Mouse (Mus musculus) embryonic facial prominence, embryonic 12.5 days (tissue): ENCODE data around the gene Ttc32. TPM values are rescaled to one million over a fixed set of nuclear protein-coding genes. Genes with fewer than 3 reads are reported as not detected.
A peak's percentile ranks its signal among the peaks of the same experiment; 100 is the strongest.

Experiments used
- ATAC-seq: fragments of 200-750 bp; cut with Nextera tagmentation; 2 replicates; pipeline ENCODE4 v1.8.0; 2017; ENCODE audit not compliant: insufficient number of reproducible peaks, insufficient read depth, low FRiP score, low TSS enrichment
- H3K27ac ChIP-seq: fragments of 300-500 bp; sonication (generic); 2 replicates; pipeline ENCODE4 v1.5.1; 2016; ENCODE audit warnings: mild to moderate bottlenecking
- H3K27me3 ChIP-seq: fragments of 300-500 bp; sonication (generic); 2 replicates; pipeline ENCODE4 v1.6.1; 2016; ENCODE audit warnings: mild to moderate bottlenecking, moderate library complexity
- H3K36me3 ChIP-seq: fragments of 300-500 bp; sonication (generic); 2 replicates; pipeline ENCODE4 v1.6.1; 2016; ENCODE audit warnings: mild to moderate bottlenecking
- H3K4me1 ChIP-seq: fragments of 300-500 bp; sonication (generic); 2 replicates; pipeline ENCODE4 v1.6.1; 2016
- H3K4me2 ChIP-seq: fragments of 300-500 bp; sonication (generic); replicated peaks from 2 replicates; pipeline ENCODE4 v1.6.1; 2016; ENCODE audit warnings: mild to moderate bottlenecking, moderate library complexity
- H3K4me3 ChIP-seq: fragments of 300-500 bp; sonication (generic); 2 replicates; pipeline ENCODE4 v1.5.1; 2016; ENCODE audit warnings: mild to moderate bottlenecking
- H3K9ac ChIP-seq: fragments of 300-500 bp; sonication (generic); 2 replicates; pipeline ENCODE4 v1.6.1; 2016; ENCODE audit warnings: mild to moderate bottlenecking, moderate library complexity
- H3K9me3 ChIP-seq: fragments of 300-500 bp; sonication (generic); 2 replicates; pipeline ENCODE4 v1.6.1; 2016; ENCODE audit warnings: mild to moderate bottlenecking, moderate library complexity
- WGBS: fragments of 180-500 bp; shearing (Covaris S2); methylation state at CpG from one replicate; pipeline ENCODE4 v1.1.7; 2016; 5-methylcytosine and 5-hydroxymethylcytosine counted together
- polyA plus RNA-seq: library from polyadenylated mRNA; unstranded; fragments of >200 nt; fragmentation: Nextera tagmentation; extraction: Ambion mirVana; gene quantifications from 2 replicates; pipeline ENCODE4 v1.2.1, GENCODE M21; 2016

The Ttc32 gene
- polyA plus RNA-seq, 1 experiment from 2014 or later, result 17.6 TPM

- no peak overlapping the region for H3K9ac ChIP-seq
- no peak overlapping the region for H3K27ac ChIP-seq
- no peaks in the 10 kb centered on the region for H3K27me3 ChIP-seq
- no peak for ATAC-seq
- 83% methylated on average over 4 of the region's 4 CpGs for WGBS
- no peak overlapping the region for H3K4me2 ChIP-seq
- no peaks in the 10 kb centered on the region for H3K9me3 ChIP-seq
- H3K4me3 ChIP-seq, result no peak overlapping the region
- H3K4me1 ChIP-seq, result 0 out of 2 replicates have a peak, but pooled peaks cover 3% of the 10 kb centered on the region
- H3K36me3 ChIP-seq, result no peaks in the 10 kb centered on the region
Measured at GRCm38 (mm10) chr12:9046674-9047073, 16.9 kb downstream of the Ttc32 start.

DNA sequence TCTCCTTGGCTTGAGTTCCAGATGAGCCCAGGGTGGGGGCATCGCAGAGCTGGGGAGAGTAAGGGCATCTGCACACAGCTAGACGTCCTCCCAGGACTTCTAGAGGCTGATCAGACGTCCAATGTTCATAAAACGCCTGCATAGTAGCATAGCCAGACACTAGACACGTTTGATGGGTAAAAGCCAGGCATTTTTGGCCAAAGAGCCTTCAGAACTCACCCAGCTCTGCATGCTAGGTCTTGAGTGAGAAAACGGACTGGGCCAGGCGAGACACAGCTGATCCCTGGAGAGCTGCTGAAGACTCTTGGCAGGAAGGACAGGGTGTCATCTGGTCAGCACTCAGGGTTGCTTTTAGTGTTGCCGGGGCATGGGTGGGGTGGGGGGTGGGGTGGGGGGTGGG, 18.3 kb downstream of the Ttc32 start:
- H3K9ac ChIP-seq, result no peak overlapping the region
- no peak overlapping the region for H3K27ac ChIP-seq
- no peaks in the 10 kb centered on the region for H3K27me3 ChIP-seq
- no peak for ATAC-seq
- H3K36me3 ChIP-seq, result no peaks in the 10 kb centered on the region
- WGBS, result 79% methylated on average over 8 of the region's 8 CpGs
- peaks cover 6% of the 10 kb centered on the region; the same call in 1 of the 2 replicates for H3K4me1 ChIP-seq
- no peaks in the 10 kb centered on the region for H3K9me3 ChIP-seq
- no peak overlapping the region for H3K4me2 ChIP-seq
- no peak overlapping the region for H3K4me3 ChIP-seq

- Histone ChIP-seq H3K27ac (no peak overlapping the region), H3K4me2 (no peak overlapping the region)
Measured at GRCm38 (mm10) chr12:9050824-9051223, 21.0 kb downstream of the Ttc32 start.

DNA sequence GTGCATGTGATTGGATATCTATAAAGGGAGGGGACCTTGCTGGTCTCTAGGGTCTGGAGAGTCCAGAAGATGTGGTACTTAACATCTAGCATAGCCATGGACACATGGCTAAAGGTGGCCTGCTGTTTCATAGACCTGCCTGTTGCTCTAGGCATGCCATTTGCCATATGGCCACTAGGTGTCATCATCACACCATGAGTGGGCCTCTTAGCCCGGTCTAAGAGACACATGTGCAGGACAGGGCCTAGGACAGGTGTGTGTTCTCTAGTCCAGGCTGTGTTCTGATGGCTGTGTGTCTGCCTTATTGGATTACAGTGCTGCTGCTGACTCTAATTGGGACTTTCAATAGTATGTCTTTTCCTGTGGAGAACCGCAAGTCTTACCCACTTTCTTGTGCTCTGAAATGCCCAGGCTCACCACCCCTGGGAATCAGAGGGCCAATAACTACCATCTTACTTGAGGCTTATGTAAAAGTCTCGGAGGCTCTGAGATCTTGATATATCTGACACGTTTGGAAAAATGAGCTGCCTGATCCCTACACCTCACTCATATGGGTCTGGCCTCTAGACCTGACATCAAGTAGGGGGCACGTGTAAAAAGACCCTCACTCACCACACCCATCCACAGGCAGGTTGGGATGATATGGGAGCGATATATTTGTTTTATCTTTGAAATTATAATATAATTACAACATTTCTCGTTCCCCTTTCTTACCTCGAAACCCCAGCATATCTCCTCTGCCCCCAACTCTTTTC, 22.5 kb downstream of the Ttc32 start:
- H3K4me1 ChIP-seq, result peaks cover 6% of the 10 kb centered on the region; the same call in 1 of the 2 replicates
- 53% methylated on average over 8 of the region's 8 CpGs for WGBS
- 0 out of 2 replicates have a peak, but pooled peaks cover 2% of the 10 kb centered on the region for H3K27me3 ChIP-seq
- no peak overlapping the region for H3K9ac ChIP-seq
- H3K27ac ChIP-seq, result no peak overlapping the region
- H3K36me3 ChIP-seq, result no peaks in the 10 kb centered on the region
- no peaks in the 10 kb centered on the region for H3K9me3 ChIP-seq
- H3K4me3 ChIP-seq, result no peak overlapping the region
- ATAC-seq, result peak; percentile 84
- no peak overlapping the region for H3K4me2 ChIP-seq

More at GRCm38 (mm10) chr12:9050824-9051223, 21.0 kb downstream of the Ttc32 start:
- Histone ChIP-seq H3K9me3 (no peaks in the 10 kb centered on the region), H3K4me3 (no peak overlapping the region), H3K36me3 (no peaks in the 10 kb centered on the region), H3K4me1 (peaks cover 6% of the 10 kb centered on the region; the same call in 1 of the 2 replicates), H3K27me3 (0 out of 2 replicates have a peak, but pooled peaks cover 2% of the 10 kb centered on the region), H3K9ac (no peak overlapping the region)
- ATAC-seq, result no peak
- WGBS, result 31% methylated on average over 6 of the region's 6 CpGs

DNA sequence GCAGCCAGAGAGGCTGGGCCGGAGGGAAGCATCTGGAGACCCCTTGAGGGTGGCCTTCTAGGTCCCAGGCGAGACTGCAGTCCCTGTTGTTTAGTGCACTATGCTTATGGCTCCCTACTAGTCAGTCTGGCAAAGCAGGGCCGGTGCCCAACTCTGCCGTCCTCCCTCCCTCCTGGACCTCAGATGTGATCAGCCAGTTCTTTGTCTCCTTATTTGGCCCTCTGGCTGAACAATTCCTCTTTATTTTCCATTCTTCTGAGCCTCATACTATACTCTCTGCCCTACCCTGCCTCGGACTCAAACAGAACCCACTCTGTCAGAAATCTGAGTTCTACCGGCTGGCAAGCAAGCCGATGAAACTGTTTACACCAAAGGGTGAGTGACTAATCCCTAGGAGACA, 23.5 kb downstream of the Ttc32 start:
- no peak overlapping the region for H3K4me3 ChIP-seq
- no peak for ATAC-seq
- H3K27me3 ChIP-seq, result 0 out of 2 replicates have a peak, but pooled peaks cover 4% of the 10 kb centered on the region
- no peak overlapping the region for H3K27ac ChIP-seq
- H3K36me3 ChIP-seq, result no peaks in the 10 kb centered on the region
- peaks cover 6% of the 10 kb centered on the region; the same call in 1 of the 2 replicates for H3K4me1 ChIP-seq
- no peak overlapping the region for H3K9ac ChIP-seq
- WGBS, result 47% methylated on average over 7 of the region's 7 CpGs
- no peaks in the 10 kb centered on the region for H3K9me3 ChIP-seq
- H3K4me2 ChIP-seq, result no peak overlapping the region

DNA sequence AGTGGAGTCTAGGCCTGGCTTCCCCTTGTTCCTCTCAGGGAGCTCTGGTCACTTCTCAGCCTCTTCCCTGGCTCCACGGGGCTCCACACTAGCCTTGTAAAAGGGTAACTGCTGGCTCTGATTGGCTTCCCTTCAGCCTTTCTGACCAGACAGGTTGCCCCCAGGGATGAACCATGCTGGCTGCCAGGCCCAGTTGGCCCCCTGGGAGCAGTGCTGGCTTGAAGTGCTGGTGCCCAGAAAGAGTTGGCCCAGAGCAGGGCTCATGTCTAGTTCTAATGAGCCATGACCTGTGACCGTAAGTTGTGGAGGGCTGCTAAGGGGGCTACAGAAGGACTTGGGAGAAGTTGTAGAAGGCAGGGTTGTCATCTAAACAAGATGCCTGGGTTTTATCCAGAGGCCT, 24.2 kb downstream of the Ttc32 start:
- ATAC-seq, result no peak
- Histone ChIP-seq H3K4me1 (peaks cover 6% of the 10 kb centered on the region; the same call in 1 of the 2 replicates), H3K9me3 (no peaks in the 10 kb centered on the region), H3K36me3 (no peaks in the 10 kb centered on the region), H3K4me2 (no peak overlapping the region), H3K27ac (no peak overlapping the region), H3K9ac (no peak overlapping the region), H3K4me3 (no peak overlapping the region), H3K27me3 (0 out of 2 replicates have a peak, but pooled peaks cover 5% of the 10 kb centered on the region)
- 67% methylated on average over 2 of the region's 2 CpGs for WGBS

DNA sequence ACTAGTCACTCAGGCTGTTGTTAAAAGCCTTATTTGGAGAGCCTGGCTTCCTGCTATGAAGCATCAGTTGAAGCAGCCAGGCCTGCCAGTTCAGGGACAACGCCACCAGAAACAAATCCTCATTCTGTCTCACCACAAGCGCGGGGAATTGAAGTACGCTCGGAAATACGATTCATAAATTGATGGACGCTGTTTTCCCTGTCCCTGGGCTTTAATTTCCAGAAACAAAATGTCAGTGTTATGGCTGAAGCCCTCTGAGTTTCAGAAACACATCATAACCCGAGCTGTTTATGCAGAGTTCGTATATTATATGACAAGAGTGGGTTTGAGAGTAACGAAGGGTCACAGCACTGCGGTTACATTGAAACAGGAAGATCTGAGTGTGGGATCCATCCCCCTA, 25.5 kb downstream of the Ttc32 start:
- no peak overlapping the region for H3K9ac ChIP-seq
- H3K4me3 ChIP-seq, result no peak overlapping the region
- WGBS, result 58% methylated on average over 11 of the region's 11 CpGs
- no peaks in the 10 kb centered on the region for H3K9me3 ChIP-seq
- H3K4me1 ChIP-seq, result peaks cover 6% of the 10 kb centered on the region; the same call in 1 of the 2 replicates
- no peak for ATAC-seq
- no peaks in the 10 kb centered on the region for H3K36me3 ChIP-seq
- no peak overlapping the region for H3K4me2 ChIP-seq
- H3K27me3 ChIP-seq, result 0 out of 2 replicates have a peak, but pooled peaks cover 5% of the 10 kb centered on the region
- no peak overlapping the region for H3K27ac ChIP-seq

GRCm38 (mm10) chr12:9059502-9059901, 29.7 kb downstream of the Ttc32 start:
- Histone ChIP-seq H3K9me3 (no peaks in the 10 kb centered on the region), H3K9ac (no peak overlapping the region), H3K4me2 (no peak overlapping the region), H3K4me3 (no peak overlapping the region), H3K4me1 (no peaks in the 10 kb centered on the region), H3K27ac (no peak overlapping the region), H3K36me3 (no peaks in the 10 kb centered on the region), H3K27me3 (0 out of 2 replicates have a peak, but pooled peaks cover 3% of the 10 kb centered on the region)
- ATAC-seq, result no peak
- whole genome bisulfite sequencing, result 80% methylated on average over 3 of the region's 3 CpGs

DNA sequence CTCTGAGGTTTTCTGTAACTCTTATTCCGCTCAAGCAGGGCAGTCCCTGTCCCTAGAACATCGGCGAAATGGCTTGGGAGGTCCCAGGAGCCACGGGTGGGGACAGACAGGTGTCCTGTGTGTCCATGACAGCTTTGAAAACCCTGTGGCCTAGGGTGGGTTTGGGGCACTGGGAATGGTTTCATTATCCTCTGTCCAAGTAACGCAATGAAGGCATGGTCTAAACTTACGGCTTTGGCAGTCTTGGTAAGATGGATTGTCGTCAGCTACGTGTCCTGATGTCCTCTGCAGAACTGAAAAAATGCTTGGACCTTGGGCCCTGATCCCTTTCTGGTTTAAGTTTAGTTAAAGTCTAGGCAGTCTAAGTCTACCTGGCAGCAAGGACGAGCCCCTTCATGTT, 30.2 kb downstream of the Ttc32 start:
- no peaks in the 10 kb centered on the region for H3K36me3 ChIP-seq
- no peak overlapping the region for H3K4me3 ChIP-seq
- no peak overlapping the region for H3K4me2 ChIP-seq
- H3K4me1 ChIP-seq, result no peaks in the 10 kb centered on the region
- 0 out of 2 replicates have a peak, but pooled peaks cover 3% of the 10 kb centered on the region for H3K27me3 ChIP-seq
- H3K9me3 ChIP-seq, result no peaks in the 10 kb centered on the region
- WGBS, result 80% methylated on average over 9 of the region's 9 CpGs
- H3K27ac ChIP-seq, result no peak overlapping the region
- H3K9ac ChIP-seq, result no peak overlapping the region
- ATAC-seq, result no peak

DNA sequence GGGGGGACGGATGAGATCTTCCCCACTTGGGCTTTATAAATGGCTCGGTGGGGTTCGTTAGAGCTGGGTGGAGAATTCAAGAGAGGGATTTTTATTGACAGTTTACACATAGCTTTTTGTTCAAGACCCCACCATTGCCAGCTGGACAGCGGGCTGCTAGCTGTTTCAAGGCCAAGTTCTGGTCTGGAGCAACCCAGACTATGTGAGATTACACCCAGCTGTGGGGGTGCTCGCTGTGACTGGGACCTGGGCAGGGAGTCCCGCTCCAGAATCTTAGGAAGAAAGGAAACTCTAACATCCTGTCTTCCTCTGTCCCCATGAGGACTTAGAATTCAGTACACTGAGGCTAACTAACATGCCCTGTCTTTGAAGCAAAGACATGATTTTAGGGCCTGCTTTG, 33.8 kb downstream of the Ttc32 start:
- Histone ChIP-seq H3K27ac (no peak overlapping the region), H3K4me1 (no peaks in the 10 kb centered on the region), H3K9ac (no peak overlapping the region), H3K27me3 (no peaks in the 10 kb centered on the region), H3K4me3 (no peak overlapping the region), H3K4me2 (no peak overlapping the region), H3K36me3 (no peaks in the 10 kb centered on the region), H3K9me3 (no peaks in the 10 kb centered on the region)
- ATAC-seq, result no peak
- WGBS, result 81% methylated on average over 6 of the region's 6 CpGs

- H3K4me3 ChIP-seq, result no peak overlapping the region
- peaks cover 5% of the 10 kb centered on the region; the same call in 1 of the 2 replicates for H3K4me1 ChIP-seq
- no peak overlapping the region for H3K4me2 ChIP-seq
- ATAC-seq, result no peak
- 0 out of 2 replicates have a peak overlapping the region, but pooled peaks have one; percentile 2 for H3K27ac ChIP-seq
- WGBS, result 92% methylated on average over 1 of the region's 1 CpGs
- no peaks in the 10 kb centered on the region for H3K36me3 ChIP-seq
- no peaks in the 10 kb centered on the region for H3K27me3 ChIP-seq
- no peak overlapping the region for H3K9ac ChIP-seq
- H3K9me3 ChIP-seq, result no peaks in the 10 kb centered on the region
Measured at GRCm38 (mm10) chr12:9071058-9071457, 41.3 kb downstream of the Ttc32 start.

GRCm38 (mm10) chr12:9071493-9071892, 41.7 kb downstream of the Ttc32 start:
- 33% methylated on average over 4 of the region's 4 CpGs for WGBS
- H3K4me2 ChIP-seq, result no peak overlapping the region
- H3K27ac ChIP-seq, result no peak overlapping the region; the same call in 1 of the 2 replicates
- no peaks in the 10 kb centered on the region for H3K36me3 ChIP-seq
- H3K4me3 ChIP-seq, result no peak overlapping the region
- H3K27me3 ChIP-seq, result no peaks in the 10 kb centered on the region
- 0 out of 2 replicates have a peak, but pooled peaks have one; percentile 28 for ATAC-seq
- no peak overlapping the region for H3K9ac ChIP-seq
- peaks cover 5% of the 10 kb centered on the region; the same call in 1 of the 2 replicates for H3K4me1 ChIP-seq
- H3K9me3 ChIP-seq, result no peaks in the 10 kb centered on the region
